Mouse (Mus musculus) stomach, embryonic 15.5 days (tissue): Measurements from ENCODE around the gene Rnf157. TPM values are rescaled to one million over a fixed set of nuclear protein-coding genes. Genes with fewer than 3 reads are reported as not detected.
"Not testable (repeated sequence)": the region's sequence is repeated elsewhere in the genome, so short reads cannot be mapped to it uniquely, and the experiment has no call there.

Source experiments
- ATAC-seq: fragments of 200-750 bp; cut with Nextera tagmentation; 2 replicates; pipeline ENCODE4 v1.8.0; 2017; ENCODE audit warnings: low read depth, moderate number of reproducible peaks, moderate TSS enrichment; ENCODE audit not compliant: insufficient read depth, low FRiP score
- H3K27ac ChIP-seq: fragments of 300-500 bp; sonication (generic); 2 replicates; pipeline ENCODE4 v1.5.1; 2015; ENCODE audit warnings: mild to moderate bottlenecking, inconsistent platforms
- H3K27me3 ChIP-seq: fragments of 300-500 bp; sonication (generic); replicated peaks from 2 replicates; pipeline ENCODE4 v1.6.1; 2015; ENCODE audit warnings: inconsistent platforms
- H3K36me3 ChIP-seq: fragments of 300-500 bp; sonication (generic); 2 replicates; pipeline ENCODE4 v1.6.1; 2015; ENCODE audit warnings: inconsistent platforms
- H3K4me1 ChIP-seq: fragments of 300-500 bp; sonication (generic); 2 replicates; pipeline ENCODE4 v1.6.1; 2015; ENCODE audit warnings: inconsistent platforms
- H3K4me2 ChIP-seq: fragments of 300-500 bp; sonication (generic); 2 replicates; pipeline ENCODE4 v1.6.1; 2015; ENCODE audit warnings: mild to moderate bottlenecking, inconsistent platforms
- H3K4me3 ChIP-seq: fragments of 300-500 bp; sonication (generic); replicated peaks from 2 replicates; pipeline ENCODE4 v1.5.1; 2015; ENCODE audit warnings: inconsistent platforms
- H3K9ac ChIP-seq: fragments of 300-500 bp; sonication (generic); 2 replicates; pipeline ENCODE4 v1.6.1; 2015; ENCODE audit warnings: inconsistent platforms
- H3K9me3 ChIP-seq: fragments of 300-500 bp; sonication (generic); 2 replicates; pipeline ENCODE4 v1.6.1; 2016; ENCODE audit warnings: inconsistent platforms
- WGBS: fragments of 180-500 bp; shearing (Covaris S2); methylation state at CpG from one replicate; pipeline ENCODE4 v1.1.7; 2015; 5-methylcytosine and 5-hydroxymethylcytosine counted together
- polyA plus RNA-seq: library from polyadenylated mRNA; unstranded; fragments of >200 nt; fragmentation: Nextera tagmentation; extraction: Ambion mirVana; gene quantifications from 2 replicates; pipeline ENCODE4 v1.2.1, GENCODE M21; 2015

Rnf157 gene
- polyA plus RNA-seq, 1 experiment from 2014 or later = 14.5 TPM

DNA sequence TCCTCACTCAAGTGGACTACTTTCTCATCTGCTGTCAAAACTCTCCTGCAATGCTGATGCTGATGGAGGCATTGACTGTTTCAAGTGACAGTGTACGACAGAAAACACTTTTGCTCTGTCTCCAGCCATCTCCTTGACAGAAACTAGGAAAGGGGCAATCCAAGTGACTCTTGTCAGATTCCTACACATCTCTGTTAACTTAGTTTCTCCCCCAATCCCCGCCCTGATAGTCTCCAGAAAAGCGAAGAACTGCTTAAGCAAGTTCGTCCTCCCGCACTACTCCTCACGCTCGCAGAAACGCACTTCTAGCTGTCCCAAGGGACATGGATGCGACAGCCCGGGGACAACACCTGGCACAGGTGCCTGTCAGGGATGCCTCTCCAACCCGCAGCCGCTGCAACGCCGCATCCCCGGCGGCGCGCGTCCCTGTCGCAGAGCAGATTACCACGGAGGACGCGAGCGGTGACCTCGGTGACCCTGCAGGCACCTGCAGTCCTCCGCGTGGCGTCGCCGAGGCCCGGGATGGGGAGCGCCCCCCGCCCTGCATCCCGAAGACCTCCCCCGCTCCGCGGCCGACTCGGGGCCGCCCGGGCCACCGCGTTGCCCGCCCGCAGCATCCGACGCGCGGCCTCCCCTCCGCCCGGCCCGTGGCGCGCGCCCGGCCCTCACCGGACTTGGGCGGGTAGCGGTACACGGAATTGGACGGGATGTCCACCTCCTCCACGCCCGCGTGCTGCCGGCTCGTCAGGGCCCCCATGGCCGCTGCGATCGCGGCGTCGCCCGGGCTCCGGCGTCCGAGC lies 604 bp downstream of the Rnf157 start:
- peak overlapping the region; percentile 95 for H3K4me2 ChIP-seq
- no peaks in the 10 kb centered on the region for H3K27me3 ChIP-seq
- peak overlapping the region; percentile 74 for H3K4me3 ChIP-seq
- H3K9me3 ChIP-seq = no peaks in the 10 kb centered on the region
- WGBS = under 1% methylated on average over 76 of the region's 76 CpGs
- H3K9ac ChIP-seq = peak overlapping the region; percentile 65
- peak; percentile 25; the same call in 1 of the 2 replicates for ATAC-seq
- H3K4me1 ChIP-seq = peaks cover 13% of the 10 kb centered on the region
- H3K27ac ChIP-seq = no peak overlapping the region
- H3K36me3 ChIP-seq = no peaks in the 10 kb centered on the region

DNA sequence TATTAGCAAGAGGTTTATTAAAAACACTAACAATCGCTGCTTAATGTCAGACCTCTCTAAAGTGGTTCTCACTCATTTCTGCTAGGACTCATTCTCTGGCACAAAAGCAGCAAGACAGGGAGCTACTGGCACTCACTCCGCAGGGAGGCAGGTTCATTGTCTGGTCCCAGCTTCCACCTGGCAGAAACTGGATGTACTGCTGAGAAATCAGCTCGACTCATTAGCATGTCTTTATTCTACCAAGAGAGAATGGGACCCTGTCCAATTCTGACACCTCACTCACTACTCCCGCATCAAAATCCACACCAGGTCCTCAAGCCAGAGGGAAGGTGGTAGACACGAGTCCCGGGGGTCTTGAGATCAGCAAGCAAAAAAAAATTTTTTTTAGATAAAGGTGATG lies 1.2 kb downstream of the Rnf157 start:
- Histone ChIP-seq H3K9ac (no peak overlapping the region), H3K27me3 (no peaks in the 10 kb centered on the region), H3K4me1 (peaks cover 12% of the 10 kb centered on the region), H3K4me2 (peak overlapping the region; percentile 95), H3K36me3 (no peaks in the 10 kb centered on the region), H3K27ac (no peak overlapping the region), H3K4me3 (peak overlapping the region; percentile 74), H3K9me3 (no peaks in the 10 kb centered on the region)
- WGBS = 39% methylated on average over 6 of the region's 6 CpGs
- no peak for ATAC-seq

DNA sequence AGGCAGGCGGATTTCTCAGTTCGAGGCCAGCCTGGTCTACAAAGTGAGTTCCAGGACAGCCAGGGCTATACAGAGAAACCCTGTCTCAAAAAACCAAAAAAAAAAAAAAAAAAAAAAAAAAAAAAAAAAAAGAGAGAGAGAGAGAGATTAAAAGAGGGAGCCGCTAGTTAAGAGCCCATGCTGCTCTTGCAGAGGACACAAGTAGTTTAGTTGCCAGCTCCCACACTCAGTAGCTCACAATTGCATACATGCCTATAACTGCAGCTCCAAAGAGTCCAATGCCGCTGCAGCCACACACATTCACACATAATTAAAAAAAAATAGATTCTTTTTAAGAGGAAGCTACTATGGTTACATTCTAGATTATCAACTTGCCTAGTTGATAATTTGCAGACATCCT lies 2.4 kb downstream of the Rnf157 start:
- not testable (repeated sequence) for H3K9me3 ChIP-seq, H3K27me3 ChIP-seq, ATAC-seq, H3K4me1 ChIP-seq, H3K36me3 ChIP-seq, H3K4me3 ChIP-seq, H3K27ac ChIP-seq, H3K9ac ChIP-seq, H3K4me2 ChIP-seq
- 92% methylated on average over 4 of the region's 4 CpGs for WGBS

DNA sequence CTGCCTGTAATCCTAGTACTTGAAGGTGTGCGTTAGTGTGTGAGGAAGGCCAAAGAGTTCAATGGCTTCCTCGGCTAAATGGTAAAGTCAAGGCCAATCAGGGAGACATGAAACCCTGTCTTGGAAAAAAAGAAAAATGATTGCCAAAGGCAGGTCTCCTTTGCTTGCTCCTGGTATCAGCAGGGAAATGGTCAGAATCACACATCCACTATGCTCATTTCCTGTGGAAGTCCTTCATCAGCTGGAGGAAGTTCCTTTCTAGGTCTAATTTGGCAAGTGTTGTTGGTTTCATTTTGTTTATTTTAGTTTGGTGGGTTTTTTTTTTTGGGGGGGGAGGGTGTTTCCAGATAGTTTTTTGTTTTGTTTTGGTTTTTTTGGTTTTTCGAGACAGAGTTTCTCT lies 3.8 kb downstream of the Rnf157 start:
- 85% methylated on average over 3 of the region's 3 CpGs for WGBS
- no peak overlapping the region for H3K4me2 ChIP-seq
- H3K9ac ChIP-seq = no peak overlapping the region
- no peaks in the 10 kb centered on the region for H3K27me3 ChIP-seq
- H3K4me1 ChIP-seq = peaks cover 10% of the 10 kb centered on the region
- H3K36me3 ChIP-seq = no peaks in the 10 kb centered on the region
- no peak for ATAC-seq
- H3K4me3 ChIP-seq = no peak overlapping the region
- H3K27ac ChIP-seq = no peak overlapping the region
- no peaks in the 10 kb centered on the region for H3K9me3 ChIP-seq

DNA sequence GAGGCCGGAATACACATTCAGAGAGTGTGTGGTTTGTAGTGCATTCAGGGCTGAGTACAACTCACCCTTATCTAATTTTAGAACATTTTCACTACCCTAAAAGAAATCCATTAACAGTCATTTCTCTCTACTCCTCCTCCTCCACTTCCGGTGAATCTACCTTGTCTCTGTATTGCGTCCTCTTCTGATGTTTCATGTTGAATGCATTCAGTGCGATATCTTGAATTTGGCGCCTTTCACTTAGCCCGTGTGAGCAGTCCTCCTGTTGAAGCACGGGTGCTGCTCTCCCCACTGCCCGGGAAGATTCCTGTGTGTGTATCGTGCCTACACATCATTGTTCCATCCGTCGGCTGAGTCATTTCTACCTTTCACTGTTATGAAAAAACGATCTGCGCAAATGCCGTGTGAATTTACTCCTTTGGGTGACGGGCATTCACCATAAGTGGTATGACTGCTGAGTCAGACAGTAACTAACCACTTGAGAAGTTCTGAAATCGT lies 6.6 kb downstream of the Rnf157 start:
- Histone ChIP-seq H3K4me2 (no peak overlapping the region), H3K27me3 (no peaks in the 10 kb centered on the region), H3K4me3 (no peak overlapping the region), H3K27ac (no peak overlapping the region), H3K4me1 (no peaks in the 10 kb centered on the region), H3K9me3 (no peaks in the 10 kb centered on the region), H3K36me3 (no peaks in the 10 kb centered on the region), H3K9ac (no peak overlapping the region)
- WGBS = 89% methylated on average over 16 of the region's 16 CpGs
- ATAC-seq = no peak

DNA sequence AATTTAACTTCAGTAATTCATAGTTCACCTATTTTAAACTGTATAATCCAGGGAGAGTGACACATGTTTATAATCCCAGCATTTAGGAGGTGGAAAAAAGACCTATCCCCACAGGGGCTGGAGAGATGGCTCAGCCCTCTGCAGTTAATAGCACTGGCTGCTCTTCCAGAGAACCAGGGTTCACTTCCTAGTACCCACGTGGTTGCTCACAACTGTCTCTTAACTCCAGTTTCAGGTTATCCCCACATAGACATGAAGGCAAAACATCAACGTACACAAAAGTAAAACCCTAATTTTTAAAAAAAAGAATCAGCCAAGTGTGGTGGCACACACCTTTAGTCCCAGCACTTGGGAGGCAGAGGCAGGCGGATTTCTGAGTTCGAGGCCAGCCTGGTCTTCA lies 7.2 kb downstream of the Rnf157 start:
- ATAC-seq = no peak
- 91% methylated on average over 4 of the region's 4 CpGs for WGBS
- Histone ChIP-seq H3K27me3 (no peaks in the 10 kb centered on the region), H3K9ac (no peak overlapping the region), H3K27ac (no peak overlapping the region), H3K9me3 (no peaks in the 10 kb centered on the region), H3K36me3 (no peaks in the 10 kb centered on the region), H3K4me1 (no peaks in the 10 kb centered on the region), H3K4me3 (no peak overlapping the region), H3K4me2 (no peak overlapping the region)

DNA sequence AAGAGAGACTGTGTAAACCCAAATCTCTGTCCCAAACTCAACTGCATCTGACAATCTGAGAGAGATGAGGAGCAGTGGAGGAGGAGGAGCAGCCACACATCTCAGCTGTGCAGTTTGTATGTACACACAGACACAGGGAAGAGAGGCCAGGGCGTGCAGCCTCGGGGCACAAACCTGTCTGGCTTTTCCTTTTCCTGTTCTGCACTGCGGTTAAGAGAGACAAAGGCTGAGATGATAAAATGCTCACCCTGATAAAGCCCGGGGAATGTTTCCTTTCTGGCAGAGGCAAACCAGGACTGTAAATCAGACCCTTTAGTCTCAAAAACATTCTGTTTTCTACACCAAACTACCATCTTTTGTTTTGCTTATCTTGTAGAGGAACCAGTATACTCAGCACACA lies 12.3 kb downstream of the Rnf157 start:
- no peak overlapping the region for H3K4me2 ChIP-seq
- no peak overlapping the region for H3K4me3 ChIP-seq
- H3K9me3 ChIP-seq = no peaks in the 10 kb centered on the region
- H3K4me1 ChIP-seq = 0 out of 2 replicates have a peak, but pooled peaks cover 3% of the 10 kb centered on the region
- H3K27me3 ChIP-seq = no peaks in the 10 kb centered on the region
- no peak overlapping the region for H3K9ac ChIP-seq
- ATAC-seq = no peak
- 17% methylated on average over 4 of the region's 4 CpGs for WGBS
- no peak overlapping the region for H3K27ac ChIP-seq
- no peaks in the 10 kb centered on the region for H3K36me3 ChIP-seq

DNA sequence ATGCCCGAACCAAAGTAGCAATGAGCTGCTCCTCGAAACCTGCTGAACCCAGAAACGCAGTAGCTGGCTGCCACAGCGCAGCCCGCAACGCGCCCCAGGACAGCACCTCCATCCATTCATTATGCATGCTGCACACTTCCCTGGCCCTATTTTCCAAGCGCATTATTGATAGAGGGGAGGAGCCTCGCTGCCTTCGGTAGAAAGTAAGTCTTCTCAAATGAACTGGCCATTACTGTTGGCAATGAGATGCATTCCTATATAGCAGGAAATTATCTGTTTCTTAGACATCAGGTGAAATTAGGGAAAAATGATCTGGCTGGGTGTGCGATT lies 14.5 kb downstream of the Rnf157 start:
- H3K27ac ChIP-seq = no peak overlapping the region
- H3K36me3 ChIP-seq = peaks cover 3% of the 10 kb centered on the region; the same call in 1 of the 2 replicates
- H3K4me1 ChIP-seq = 0 out of 2 replicates have a peak, but pooled peaks cover 3% of the 10 kb centered on the region
- H3K9ac ChIP-seq = no peak overlapping the region
- H3K27me3 ChIP-seq = no peaks in the 10 kb centered on the region
- no peaks in the 10 kb centered on the region for H3K9me3 ChIP-seq
- no peak overlapping the region for H3K4me2 ChIP-seq
- no peak overlapping the region for H3K4me3 ChIP-seq
- 76% methylated on average over 11 of the region's 11 CpGs for WGBS
- ATAC-seq = no peak

DNA sequence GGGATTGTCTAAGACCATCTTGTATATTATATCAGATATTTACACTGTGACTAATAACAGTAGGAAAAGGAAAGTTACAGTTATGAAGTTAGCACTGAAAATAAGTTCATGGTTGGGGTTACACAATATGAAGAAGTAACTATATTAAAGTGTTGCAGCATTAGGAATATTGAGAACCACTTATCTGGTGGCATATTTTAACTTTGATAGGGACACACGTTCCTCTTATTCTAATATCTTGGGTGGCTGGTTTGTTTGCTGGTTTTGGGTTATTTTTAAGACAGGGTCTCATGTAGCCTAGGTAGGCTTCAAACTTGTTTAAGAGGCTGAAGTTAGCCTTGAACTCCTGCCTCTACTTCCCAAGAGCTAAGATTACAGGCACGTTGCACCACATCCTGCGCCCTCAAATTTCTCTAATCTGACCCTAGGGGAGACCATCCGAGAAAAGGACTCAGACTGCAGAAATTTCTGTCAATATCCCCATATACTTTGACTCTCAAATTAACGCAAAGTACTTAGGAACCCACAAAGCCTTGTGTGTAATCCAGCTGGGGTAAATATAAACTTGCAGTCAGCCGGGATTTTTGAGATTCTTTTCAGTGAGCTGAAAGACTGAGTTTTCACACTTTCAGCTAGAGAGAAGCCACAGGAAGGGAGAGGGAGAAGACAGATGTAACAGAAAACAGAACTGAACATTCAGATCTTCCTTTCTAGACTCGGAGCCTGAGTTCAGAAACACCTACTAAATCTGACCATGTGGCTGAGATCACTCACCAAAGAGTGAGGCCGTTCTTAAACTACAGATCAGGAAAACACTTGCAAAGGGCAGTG lies 15.1 kb downstream of the Rnf157 start:
- no peak overlapping the region for H3K27ac ChIP-seq
- no peak overlapping the region for H3K9ac ChIP-seq
- ATAC-seq = no peak
- H3K4me1 ChIP-seq = 0 out of 2 replicates have a peak, but pooled peaks cover 3% of the 10 kb centered on the region
- H3K9me3 ChIP-seq = no peaks in the 10 kb centered on the region
- no peak overlapping the region for H3K4me3 ChIP-seq
- H3K27me3 ChIP-seq = no peaks in the 10 kb centered on the region
- peaks cover 3% of the 10 kb centered on the region; the same call in 1 of the 2 replicates for H3K36me3 ChIP-seq
- WGBS = 51% methylated on average over 8 of the region's 8 CpGs
- no peak overlapping the region for H3K4me2 ChIP-seq

DNA sequence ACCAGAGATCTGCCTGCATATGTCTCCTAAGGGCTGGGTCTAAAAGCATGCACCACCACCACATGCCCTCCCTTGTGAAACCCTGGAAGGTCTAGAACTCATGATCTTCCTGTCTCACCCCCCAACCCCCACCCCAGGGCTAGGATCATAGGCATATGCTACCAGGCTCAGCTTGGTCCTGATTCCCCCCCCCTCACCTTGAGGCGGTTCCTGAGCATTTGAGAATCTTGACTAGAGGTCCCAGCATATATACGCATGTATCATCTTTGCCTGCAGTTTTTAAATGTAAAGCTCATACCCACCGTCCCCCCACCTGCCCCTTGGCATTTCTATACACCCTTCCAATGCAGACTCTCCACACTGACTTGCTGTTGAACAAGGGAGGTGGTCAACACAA lies 15.9 kb downstream of the Rnf157 start:
- Histone ChIP-seq H3K9me3 (no peaks in the 10 kb centered on the region), H3K27ac (no peak overlapping the region), H3K27me3 (no peaks in the 10 kb centered on the region), H3K4me2 (no peak overlapping the region), H3K4me3 (no peak overlapping the region), H3K4me1 (0 out of 2 replicates have a peak, but pooled peaks cover 3% of the 10 kb centered on the region), H3K36me3 (peaks cover 3% of the 10 kb centered on the region; the same call in 1 of the 2 replicates), H3K9ac (no peak overlapping the region)
- no peak for ATAC-seq
- WGBS = 92% methylated on average over 3 of the region's 3 CpGs

DNA sequence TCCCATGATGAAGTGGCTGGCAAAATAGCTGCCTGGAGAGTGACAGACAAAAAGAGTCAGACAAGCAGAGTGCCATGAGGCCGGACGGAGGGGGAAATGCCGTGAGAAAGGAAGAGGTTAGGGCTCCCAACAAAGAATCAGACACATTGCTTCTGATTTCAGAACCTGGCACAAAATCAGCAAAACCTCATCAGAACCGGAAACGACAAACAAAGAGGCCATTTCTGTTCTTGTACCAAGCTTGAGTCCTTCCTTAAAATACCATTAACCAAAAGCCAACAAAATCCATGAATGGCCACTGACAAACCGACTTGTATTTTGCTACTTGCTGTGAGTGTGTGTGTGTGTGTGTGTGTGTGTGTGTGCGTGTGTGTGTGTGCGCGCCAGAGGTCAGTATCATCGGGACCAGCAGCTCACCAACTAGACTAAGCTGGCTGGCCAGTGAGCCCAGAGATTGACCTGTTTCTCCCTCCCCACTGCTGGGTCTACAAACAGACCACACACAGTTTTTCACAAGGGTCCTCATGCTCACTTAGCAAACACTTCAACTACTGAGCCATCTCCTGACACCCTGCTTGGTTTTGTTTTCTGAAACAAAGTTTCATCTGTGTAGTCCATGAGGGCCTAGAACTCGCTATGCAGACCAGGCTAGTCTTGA lies 16.4 kb downstream of the Rnf157 start:
- Histone ChIP-seq H3K27ac (no peak overlapping the region), H3K27me3 (no peaks in the 10 kb centered on the region), H3K36me3 (peaks cover 3% of the 10 kb centered on the region; the same call in 1 of the 2 replicates), H3K9me3 (no peaks in the 10 kb centered on the region), H3K4me2 (no peak overlapping the region), H3K4me1 (0 out of 2 replicates have a peak, but pooled peaks cover 3% of the 10 kb centered on the region), H3K4me3 (no peak overlapping the region), H3K9ac (no peak overlapping the region)
- WGBS = 84% methylated on average over 11 of the region's 11 CpGs
- ATAC-seq = no peak
